Mouse (Mus musculus) ovary, postnatal 14 days (tissue): Measurements from ENCODE around the gene Psmd5.
A peak's percentile ranks its signal among the peaks of the same experiment; 100 is the strongest.
"Not testable (repeated sequence)": the region's sequence is repeated elsewhere in the genome, so short reads cannot be mapped to it uniquely, and the experiment has no call there.

Experiments used
- DNase-seq: peaks from one replicate; pipeline ENCODE4 v3.0.0; 2022; ENCODE audit warnings: low spot score

Psmd5 gene

GRCm38 (mm10) chr2:34895503-34896113 lies 20.8 kb upstream of the Psmd5 start:
- DNase-seq, result no peak

- no peak for DNase-seq
These were observed 19.2 kb upstream of the Psmd5 start for GRCm38 (mm10) chr2:34893950-34894349.

GRCm38 (mm10) chr2:34884186-34884585 lies 9.4 kb upstream of the Psmd5 start:
- no peak for DNase-seq

GRCm38 (mm10) chr2:34883190-34883589 lies 8.4 kb upstream of the Psmd5 start:
- no peak for DNase-seq

GRCm38 (mm10) chr2:34882757-34883156 lies 8.0 kb upstream of the Psmd5 start:
- DNase-seq, result no peak

GRCm38 (mm10) chr2:34880054-34880453 lies 5.3 kb upstream of the Psmd5 start:
- no peak for DNase-seq

- DNase-seq, result peak; percentile 16
These were observed 497 bp downstream of the Psmd5 start, which contains the start of gene Cutal for GRCm38 (mm10) chr2:34874271-34874670. Gene Cutal, plus strand, starts transcription at chr2:34874396.

- peak; percentile 81 for DNase-seq
These were observed 4.0 kb downstream of the Psmd5 start for GRCm38 (mm10) chr2:34870520-34871474.

- no peak for DNase-seq
These were observed 5.1 kb downstream of the Psmd5 start for GRCm38 (mm10) chr2:34869680-34870079.

GRCm38 (mm10) chr2:34857728-34858127 lies 17.0 kb downstream of the Psmd5 start:
- no peak for DNase-seq

GRCm38 (mm10) chr2:34855265-34855664 lies 19.5 kb downstream of the Psmd5 start:
- DNase-seq, result no peak

GRCm38 (mm10) chr2:34847702-34848101 lies 27.1 kb downstream of the Psmd5 start:
- DNase-seq, result no peak

- peak; percentile 4 for DNase-seq
These were observed 31.4 kb downstream of the Psmd5 start for GRCm38 (mm10) chr2:34843211-34843939.

GRCm38 (mm10) chr2:34841706-34842105 lies 33.1 kb downstream of the Psmd5 start:
- DNase-seq, result no peak

GRCm38 (mm10) chr2:34840143-34840542 lies 34.6 kb downstream of the Psmd5 start:
- DNase-seq, result not testable (repeated sequence)

GRCm38 (mm10) chr2:34835669-34836068 lies 39.1 kb downstream of the Psmd5 start:
- DNase-seq, result no peak

GRCm38 (mm10) chr2:34833624-34834023 lies 41.1 kb downstream of the Psmd5 start:
- DNase-seq, result no peak

- DNase-seq, result not testable (repeated sequence)
These were observed 41.9 kb downstream of the Psmd5 start, which contains the start of gene Gm34653 for GRCm38 (mm10) chr2:34832766-34833457. Gene Gm34653, plus strand, starts transcription at chr2:34833007.

- not testable (repeated sequence) for DNase-seq
These were observed 44.7 kb downstream of the Psmd5 start for GRCm38 (mm10) chr2:34830066-34830465.

GRCm38 (mm10) chr2:34828026-34828425 lies 46.7 kb downstream of the Psmd5 start:
- no peak for DNase-seq

GRCm38 (mm10) chr2:34827591-34827990 lies 47.2 kb downstream of the Psmd5 start:
- no peak for DNase-seq
